Mouse (Mus musculus) hindbrain, embryonic 12.5 days (tissue): ENCODE results near the gene Mrpl10. TPM values are rescaled to one million over a fixed set of nuclear protein-coding genes. Genes with fewer than 3 reads are reported as not detected.

Experiments used
- ATAC-seq: fragments of 200-750 bp; cut with Nextera tagmentation; 2 replicates; pipeline ENCODE4 v1.8.0; 2017; ENCODE audit warnings: moderate TSS enrichment; ENCODE audit not compliant: low FRiP score
- H3K27ac ChIP-seq: fragments of 300-500 bp; sonication (generic); 2 replicates; pipeline ENCODE4 v1.5.1; 2016; ENCODE audit warnings: mild to moderate bottlenecking
- H3K27me3 ChIP-seq: fragments of 300-500 bp; sonication (generic); 2 replicates; pipeline ENCODE4 v1.6.1; 2016; ENCODE audit warnings: mild to moderate bottlenecking
- H3K36me3 ChIP-seq: fragments of 300-500 bp; sonication (generic); 2 replicates; pipeline ENCODE4 v1.6.1; 2016; ENCODE audit warnings: mild to moderate bottlenecking
- H3K4me1 ChIP-seq: fragments of 300-500 bp; sonication (generic); 2 replicates; pipeline ENCODE4 v1.6.1; 2016
- H3K4me2 ChIP-seq: fragments of 300-500 bp; sonication (generic); replicated peaks from 2 replicates; pipeline ENCODE4 v1.6.1; 2016; ENCODE audit warnings: mild to moderate bottlenecking
- H3K4me3 ChIP-seq: fragments of 300-500 bp; sonication (generic); 2 replicates; pipeline ENCODE4 v1.5.1; 2016; ENCODE audit warnings: mild to moderate bottlenecking
- H3K9ac ChIP-seq: fragments of 300-500 bp; sonication (generic); 2 replicates; pipeline ENCODE4 v1.6.1; 2016; ENCODE audit warnings: mild to moderate bottlenecking, moderate library complexity
- H3K9me3 ChIP-seq: fragments of 300-500 bp; sonication (generic); replicated peaks from 2 replicates; pipeline ENCODE4 v1.6.1; 2016; ENCODE audit warnings: mild to moderate bottlenecking
- WGBS: fragments of 180-500 bp; shearing (Covaris S2); methylation state at CpG from one replicate; pipeline ENCODE4 v1.1.7; 2016; 5-methylcytosine and 5-hydroxymethylcytosine counted together
- polyA plus RNA-seq: library from polyadenylated mRNA; unstranded; fragments of >200 nt; fragmentation: Nextera tagmentation; extraction: Ambion mirVana; gene quantifications from 2 replicates; pipeline ENCODE4 v1.2.1, GENCODE M21; 2016

Mrpl10 gene
- 64.8 and 70.1 TPM in 2 replicates for polyA plus RNA-seq

DNA sequence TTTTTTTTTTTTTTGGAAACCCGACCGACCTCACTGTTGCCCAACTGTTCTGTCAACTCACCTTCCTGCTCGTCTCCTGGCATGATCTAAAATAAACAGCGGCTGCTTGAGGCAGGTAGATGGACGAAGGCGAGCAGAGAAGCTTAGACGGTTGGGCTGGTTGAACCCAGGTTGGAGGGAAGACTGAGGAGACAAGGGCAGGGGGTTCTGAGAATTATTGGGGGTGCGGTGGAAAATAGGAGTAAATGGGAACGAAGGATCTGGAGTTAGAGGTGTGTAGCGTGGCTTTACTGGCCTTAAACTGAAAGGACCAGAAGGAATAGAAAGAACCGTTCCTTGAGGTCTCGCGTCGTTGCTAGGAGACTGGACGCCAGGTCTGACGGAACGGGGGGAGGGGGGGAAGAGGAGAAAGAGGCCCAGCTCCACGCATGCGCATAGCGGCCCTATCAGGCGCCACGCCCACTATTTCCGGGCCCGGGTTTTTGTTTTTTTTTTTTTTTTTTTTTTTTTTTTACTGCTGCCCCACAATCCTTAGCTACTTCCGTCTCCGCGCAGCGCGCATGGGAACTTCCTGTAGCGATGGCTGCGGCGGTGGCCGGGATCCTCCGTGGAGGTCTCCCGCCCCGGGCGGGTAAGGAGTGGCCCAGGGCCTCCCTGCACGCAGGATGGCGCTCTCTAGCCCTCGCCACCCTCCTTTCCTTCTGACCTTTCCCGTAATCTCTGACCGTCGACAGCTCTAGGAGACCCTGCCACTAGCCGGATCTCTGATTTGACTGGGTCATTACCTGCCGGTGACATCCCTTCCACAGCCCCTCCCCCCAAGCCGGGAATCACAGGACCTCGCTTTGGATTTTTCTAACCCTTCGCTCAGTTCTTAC, at the start of gene Mrpl10, which contains the start of gene Lrrc46:
Mrpl10 (plus strand) TSS at position 539 of the 878 bp plus-strand sequence.
Lrrc46 (minus strand) TSS at position 386 of the 878 bp plus-strand sequence.
- ATAC-seq: peak; percentile 89
- under 1% methylated on average over 44 of the region's 48 CpGs for WGBS
- peak within 1 kb of the TSS; percentile 89 for H3K9ac ChIP-seq
- H3K9me3 ChIP-seq: no peaks in the 10 kb centered on the region
- H3K4me2 ChIP-seq: peak within 1 kb of the TSS; percentile 81
- H3K4me3 ChIP-seq: peak within 1 kb of the TSS; percentile 82
- peaks cover 15% of the 10 kb centered on the region; the same call in 1 of the 2 replicates for H3K36me3 ChIP-seq
- no peaks in the 10 kb centered on the region for H3K27me3 ChIP-seq
- peak within 1 kb of the TSS; percentile 83 for H3K27ac ChIP-seq
- peaks cover 14% of the 10 kb centered on the region for H3K4me1 ChIP-seq

DNA sequence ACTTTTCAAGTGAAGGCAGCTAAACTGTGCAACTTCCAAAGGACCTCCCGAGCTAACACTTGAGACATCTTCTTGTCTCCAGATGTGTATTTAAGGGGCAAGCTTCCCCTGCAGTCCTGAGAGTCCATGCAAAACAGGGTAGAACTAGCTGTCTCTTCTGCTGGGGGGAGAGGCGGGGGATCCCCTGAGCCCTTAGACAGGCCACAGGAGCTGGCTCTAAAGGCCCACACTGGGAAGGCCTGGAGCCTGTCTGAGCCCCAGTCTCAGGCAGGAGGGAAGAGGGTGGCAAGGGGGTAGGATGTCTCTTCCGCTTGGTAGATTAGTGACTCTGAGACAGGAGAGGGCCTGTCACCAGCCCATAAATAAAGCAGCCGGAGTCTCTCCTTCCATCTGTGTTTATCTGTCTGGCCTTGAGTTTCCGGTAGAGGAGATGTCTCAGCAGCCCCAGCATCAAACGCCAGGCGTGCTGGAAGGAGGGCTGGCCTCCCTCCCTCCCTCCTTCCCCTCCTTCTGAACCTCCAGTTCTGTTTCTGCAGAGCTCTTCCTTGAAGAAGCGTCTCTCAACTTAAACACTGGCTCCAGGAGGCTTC, 48.5 kb upstream of the Mrpl10 start:
- no peaks in the 10 kb centered on the region for H3K9me3 ChIP-seq
- no peak overlapping the region for H3K4me3 ChIP-seq
- ATAC-seq: no peak
- no peak overlapping the region for H3K4me2 ChIP-seq
- H3K27me3 ChIP-seq: peaks cover 28% of the 10 kb centered on the region
- no peak overlapping the region for H3K9ac ChIP-seq
- peaks cover 26% of the 10 kb centered on the region for H3K4me1 ChIP-seq
- WGBS: 47% methylated on average over 8 of the region's 8 CpGs
- no peaks in the 10 kb centered on the region for H3K36me3 ChIP-seq
- H3K27ac ChIP-seq: no peak overlapping the region

DNA sequence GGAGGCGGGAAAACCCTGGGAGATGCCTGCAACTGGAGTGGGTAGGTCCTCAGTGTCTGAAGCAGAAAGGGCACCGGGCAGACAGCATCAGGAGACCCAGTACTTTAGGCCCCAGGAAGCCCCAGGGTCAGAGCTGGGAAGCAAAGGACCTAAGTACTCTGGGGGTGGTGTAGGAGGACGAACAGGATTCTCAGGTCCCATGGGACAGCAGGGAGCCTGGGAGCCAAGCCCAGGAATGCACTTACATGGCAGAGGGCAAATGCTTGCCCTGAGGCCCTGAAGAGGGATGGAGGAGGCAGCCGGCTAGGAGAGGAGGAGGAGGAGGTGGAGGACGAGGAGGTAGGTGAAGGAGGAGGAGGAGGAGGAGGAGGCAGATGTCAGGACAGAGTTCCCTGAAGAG, 46.3 kb upstream of the Mrpl10 start:
- ATAC-seq: no peak
- no peaks in the 10 kb centered on the region for H3K36me3 ChIP-seq
- peaks cover 33% of the 10 kb centered on the region; the same call in 1 of the 2 replicates for H3K27me3 ChIP-seq
- no peak overlapping the region for H3K4me2 ChIP-seq
- H3K9me3 ChIP-seq: no peaks in the 10 kb centered on the region
- no peak overlapping the region for H3K27ac ChIP-seq
- H3K4me1 ChIP-seq: peaks cover 19% of the 10 kb centered on the region
- H3K9ac ChIP-seq: no peak overlapping the region
- no peak overlapping the region for H3K4me3 ChIP-seq
- WGBS: 14% methylated on average over 5 of the region's 5 CpGs

DNA sequence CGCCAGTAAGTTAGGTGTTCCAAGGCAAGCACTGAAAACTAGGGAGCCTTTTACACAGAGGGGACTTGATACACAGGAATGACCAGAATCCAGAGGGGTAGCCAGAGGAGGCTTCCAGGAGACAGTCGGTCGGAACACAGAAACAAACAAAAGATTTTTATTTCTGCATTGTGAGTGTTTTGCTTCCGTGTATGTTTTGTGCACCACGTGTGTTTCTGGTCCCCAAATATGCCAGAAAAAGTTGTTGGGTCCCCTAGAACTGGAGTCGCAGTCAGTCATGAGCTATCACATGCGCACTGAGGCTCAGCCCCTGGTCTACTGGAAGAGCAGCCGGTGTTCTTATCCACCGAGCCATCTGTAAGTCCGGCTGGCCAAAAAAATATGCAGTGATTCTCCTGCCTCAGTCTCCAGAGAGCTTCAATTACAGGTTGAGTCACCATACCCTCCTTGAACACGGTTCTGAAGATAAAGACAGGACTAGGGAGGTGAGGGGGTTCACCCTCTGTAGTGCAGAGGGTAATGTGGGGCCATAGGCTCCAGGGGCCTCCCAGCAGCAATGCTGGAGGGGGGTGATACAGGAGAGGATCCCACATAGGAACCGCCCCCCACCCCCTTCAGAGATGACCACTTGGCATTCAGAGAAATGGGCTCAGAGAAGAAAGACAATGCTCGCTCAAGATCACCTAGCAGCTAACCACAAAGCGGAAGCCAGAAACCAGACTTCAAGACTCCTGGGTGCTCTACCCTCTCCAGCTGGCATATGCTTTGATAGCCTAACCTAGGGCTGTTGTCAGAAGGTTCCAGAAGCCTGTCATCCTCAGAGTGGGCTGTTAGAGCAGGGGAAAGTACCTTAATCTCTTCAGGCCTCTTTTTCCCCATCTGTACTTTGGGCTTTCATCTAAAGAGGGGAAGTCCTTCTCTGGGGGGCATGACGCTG, 45.3 kb upstream of the Mrpl10 start:
- Histone ChIP-seq H3K36me3 (no peaks in the 10 kb centered on the region), H3K9ac (no peak overlapping the region), H3K4me1 (peaks cover 19% of the 10 kb centered on the region), H3K9me3 (no peaks in the 10 kb centered on the region), H3K27me3 (peaks cover 34% of the 10 kb centered on the region), H3K27ac (no peak overlapping the region), H3K4me3 (no peak overlapping the region), H3K4me2 (no peak overlapping the region)
- no peak for ATAC-seq
- 73% methylated on average over 15 of the region's 15 CpGs for WGBS

DNA sequence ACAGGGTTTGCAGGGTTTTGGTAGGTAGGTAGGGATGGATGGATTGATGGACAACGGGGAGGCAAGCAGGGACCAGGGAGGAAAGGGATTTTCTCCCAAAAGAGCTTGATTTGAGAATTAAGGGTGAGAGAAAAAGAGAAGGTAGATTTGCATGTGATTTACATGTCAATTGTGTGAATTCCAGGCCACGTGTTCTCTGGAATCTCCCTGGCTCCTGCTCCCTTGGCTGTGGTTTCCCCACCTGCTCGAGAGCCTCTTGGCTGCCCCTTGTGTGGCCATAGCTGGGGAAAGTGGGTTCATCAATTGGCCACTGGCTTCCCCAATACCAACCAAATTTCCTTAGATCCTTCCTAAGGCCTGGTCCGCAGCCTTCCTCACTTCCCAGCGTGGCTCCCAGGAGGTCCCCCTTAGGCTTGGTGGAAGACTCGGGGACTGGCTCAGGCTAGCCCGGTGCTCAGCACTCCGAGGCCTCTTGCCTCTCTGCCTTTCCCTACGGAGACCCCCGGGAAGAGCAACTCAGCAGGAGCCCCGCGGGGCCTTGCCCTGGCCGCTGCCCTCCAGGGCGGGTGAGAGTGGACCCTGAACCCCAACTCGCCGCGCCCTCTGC, 44.5 kb upstream of the Mrpl10 start:
- ATAC-seq: 0 out of 2 replicates have a peak, but pooled peaks have one; percentile 38
- peak overlapping the region; percentile 23; the same call in 1 of the 2 replicates for H3K27ac ChIP-seq
- H3K9me3 ChIP-seq: no peaks in the 10 kb centered on the region
- no peaks in the 10 kb centered on the region for H3K36me3 ChIP-seq
- peaks cover 19% of the 10 kb centered on the region for H3K4me1 ChIP-seq
- peak overlapping the region; percentile 61 for H3K9ac ChIP-seq
- H3K4me2 ChIP-seq: peak overlapping the region; percentile 65
- WGBS: 8% methylated on average over 17 of the region's 17 CpGs
- H3K4me3 ChIP-seq: peak overlapping the region; percentile 34
- H3K27me3 ChIP-seq: peaks cover 39% of the 10 kb centered on the region

DNA sequence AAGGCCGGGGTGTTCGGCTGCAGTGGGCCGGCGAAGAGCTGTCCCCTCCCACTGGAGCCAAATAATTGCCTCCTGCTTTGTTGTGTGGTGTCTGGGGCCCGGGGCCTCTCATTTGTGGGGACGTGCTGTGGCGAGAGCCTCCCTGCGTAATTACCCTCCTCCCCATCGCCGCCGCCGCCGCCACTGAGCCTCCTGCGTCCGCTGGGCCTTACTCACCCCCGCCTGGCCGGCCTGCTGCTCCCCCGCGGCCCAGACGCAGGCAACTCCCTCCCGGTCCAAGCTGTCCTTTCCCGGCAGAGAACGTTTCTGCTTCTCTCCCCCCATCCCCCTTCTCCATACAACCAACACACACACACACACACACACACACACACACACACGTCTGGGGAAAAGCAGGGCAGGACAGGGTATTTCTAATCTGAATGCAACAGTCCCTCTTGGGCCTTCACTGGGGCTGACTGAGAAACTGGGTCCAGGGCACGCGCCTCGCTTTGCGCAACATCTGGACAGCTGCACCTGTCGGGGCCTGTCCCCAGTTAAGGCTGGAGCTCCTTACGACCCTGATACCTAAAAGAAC, 43.9 kb upstream of the Mrpl10 start:
- peaks cover 19% of the 10 kb centered on the region for H3K4me1 ChIP-seq
- 3% methylated on average over 30 of the region's 30 CpGs for WGBS
- H3K36me3 ChIP-seq: no peaks in the 10 kb centered on the region
- peak overlapping the region; percentile 65 for H3K4me2 ChIP-seq
- peak; percentile 32; the same call in 1 of the 2 replicates for ATAC-seq
- H3K9me3 ChIP-seq: no peaks in the 10 kb centered on the region
- H3K4me3 ChIP-seq: peak overlapping the region; percentile 34
- peak overlapping the region; percentile 23; the same call in 1 of the 2 replicates for H3K27ac ChIP-seq
- peak overlapping the region; percentile 61 for H3K9ac ChIP-seq
- H3K27me3 ChIP-seq: peaks cover 42% of the 10 kb centered on the region

DNA sequence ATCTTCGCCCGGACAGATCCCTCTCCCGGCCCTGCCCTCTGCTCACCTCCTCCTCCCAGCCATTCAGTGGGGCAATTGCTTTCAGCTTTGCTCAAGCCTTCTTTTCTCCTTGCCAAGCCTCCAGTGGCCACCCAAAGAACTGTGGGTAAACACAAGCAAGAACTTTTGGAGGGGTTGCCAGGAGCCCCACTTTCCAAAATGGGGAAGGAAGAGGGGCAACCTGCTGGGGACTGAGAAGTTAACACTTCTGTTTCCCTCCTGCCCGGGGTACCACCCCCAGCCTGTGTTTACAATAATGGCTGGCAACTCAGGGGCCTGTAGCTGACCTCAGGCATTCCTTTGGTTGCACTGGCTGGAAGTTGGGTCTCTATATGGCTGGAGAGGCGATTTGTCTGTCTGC, 38.2 kb upstream of the Mrpl10 start:
- WGBS: 27% methylated on average over 5 of the region's 5 CpGs
- peaks cover 31% of the 10 kb centered on the region for H3K27me3 ChIP-seq
- H3K4me2 ChIP-seq: no peak overlapping the region
- no peak overlapping the region for H3K9ac ChIP-seq
- H3K9me3 ChIP-seq: no peaks in the 10 kb centered on the region
- no peak overlapping the region for H3K27ac ChIP-seq
- H3K36me3 ChIP-seq: no peaks in the 10 kb centered on the region
- ATAC-seq: no peak
- H3K4me1 ChIP-seq: no peaks in the 10 kb centered on the region; the same call in 1 of the 2 replicates
- H3K4me3 ChIP-seq: no peak overlapping the region

DNA sequence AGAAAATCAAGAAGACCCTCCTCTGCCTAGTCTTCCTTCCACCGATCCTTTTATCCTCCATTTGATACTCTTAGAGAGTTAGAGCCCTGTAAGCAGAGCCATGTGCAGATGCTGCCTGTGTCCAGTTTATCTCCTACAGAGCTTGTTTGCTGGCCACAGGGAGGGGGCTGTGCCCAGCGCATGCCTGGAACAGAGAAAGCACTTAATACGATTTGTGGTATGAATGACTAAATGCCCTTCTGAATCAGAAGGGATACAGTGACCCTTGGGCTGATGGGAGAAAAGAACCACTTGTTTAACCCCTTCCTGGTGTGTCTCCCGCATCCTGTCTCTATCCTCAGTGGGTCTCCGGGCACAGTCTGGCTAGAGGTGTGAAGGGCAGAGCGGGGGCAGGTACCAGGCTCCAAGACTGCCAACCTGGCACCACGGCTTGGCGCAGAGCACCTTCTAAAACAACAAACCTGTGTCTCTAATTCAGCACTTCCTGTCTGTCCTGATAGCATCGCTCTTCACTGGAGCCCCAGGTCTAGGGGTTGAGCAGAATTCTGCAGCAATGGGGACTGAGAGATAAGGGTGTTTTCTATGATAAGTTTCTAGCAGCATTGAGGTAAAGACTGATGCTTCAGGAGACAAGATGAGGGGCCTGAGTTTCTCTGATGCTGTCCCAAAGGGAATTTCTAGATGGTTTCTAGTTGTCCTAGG, 34.1 kb upstream of the Mrpl10 start:
- Histone ChIP-seq H3K27me3 (peaks cover 34% of the 10 kb centered on the region), H3K27ac (no peak overlapping the region), H3K36me3 (no peaks in the 10 kb centered on the region), H3K4me1 (no peaks in the 10 kb centered on the region; the same call in 1 of the 2 replicates), H3K9ac (no peak overlapping the region), H3K9me3 (no peaks in the 10 kb centered on the region), H3K4me3 (no peak overlapping the region), H3K4me2 (no peak overlapping the region)
- ATAC-seq: no peak
- WGBS: 73% methylated on average over 9 of the region's 9 CpGs

DNA sequence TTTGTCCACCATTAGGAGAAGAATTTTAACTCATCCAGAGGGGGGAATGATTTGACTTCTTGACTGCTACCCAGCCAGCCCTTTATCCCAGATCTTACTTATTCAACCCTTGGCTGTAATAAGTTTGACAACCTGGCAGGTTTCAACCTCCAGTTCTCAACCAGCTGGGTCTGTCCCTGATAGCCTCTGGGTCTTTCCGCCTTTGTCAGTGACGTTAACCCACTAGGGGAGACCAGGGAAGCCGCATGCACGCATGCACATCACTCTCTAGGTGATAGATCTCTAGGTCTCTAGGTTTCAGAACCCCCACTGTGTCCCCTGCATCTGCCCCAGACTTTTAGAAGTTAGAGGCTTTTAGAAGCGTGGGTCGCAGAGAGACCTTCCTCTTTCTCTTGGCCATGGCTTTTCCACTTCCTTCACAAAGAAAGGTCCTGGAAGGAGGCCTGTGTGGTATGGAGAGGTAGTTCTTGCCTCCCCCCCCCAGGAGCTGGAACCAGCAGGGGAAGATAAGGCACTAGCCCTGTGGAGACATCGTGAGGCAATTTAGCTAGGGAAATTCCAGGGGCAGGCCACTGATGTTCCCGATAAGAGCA, 32.1 kb upstream of the Mrpl10 start:
- Histone ChIP-seq H3K4me2 (no peak overlapping the region), H3K9ac (no peak overlapping the region), H3K9me3 (no peaks in the 10 kb centered on the region), H3K27ac (no peak overlapping the region), H3K4me1 (no peaks in the 10 kb centered on the region), H3K4me3 (no peak overlapping the region), H3K36me3 (no peaks in the 10 kb centered on the region), H3K27me3 (peaks cover 52% of the 10 kb centered on the region)
- WGBS: 55% methylated on average over 8 of the region's 8 CpGs
- no peak for ATAC-seq

DNA sequence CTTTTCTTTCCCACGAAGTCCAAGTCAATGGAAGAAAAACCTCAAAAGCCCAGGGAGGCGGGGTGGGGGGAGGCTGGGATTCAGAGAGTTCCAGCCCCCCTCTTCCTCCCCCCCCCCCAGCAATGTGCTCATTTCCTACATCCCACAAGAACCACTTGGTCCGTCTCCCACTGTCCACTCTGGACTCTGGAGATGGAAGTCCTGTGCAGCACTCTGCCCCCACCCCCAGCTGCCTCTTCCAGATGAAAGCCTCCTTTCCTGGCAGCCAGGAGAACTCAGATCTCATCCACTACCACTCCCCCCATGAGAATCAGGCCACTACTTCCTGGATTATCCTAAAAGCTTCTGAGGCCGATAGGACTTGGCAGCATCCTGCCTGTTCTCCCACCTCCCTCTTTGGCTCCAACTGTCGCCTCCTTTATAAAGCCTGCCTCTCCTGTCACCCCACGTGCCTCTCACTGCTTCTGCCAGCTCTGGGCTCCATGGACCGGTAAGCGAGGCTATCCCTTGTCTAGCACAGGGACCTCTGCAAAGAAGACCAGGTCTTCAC, 28.2 kb upstream of the Mrpl10 start, which contains the start of gene Sp6:
Sp6 (plus strand) TSS at position 274 of the 550 bp plus-strand sequence.
- Histone ChIP-seq H3K4me3 (no peak within 1 kb of the TSS), H3K36me3 (no peaks in the 10 kb centered on the region), H3K9ac (no peak within 1 kb of the TSS), H3K4me1 (peaks cover 4% of the 10 kb centered on the region; the same call in 1 of the 2 replicates), H3K27ac (no peak within 1 kb of the TSS), H3K4me2 (no peak within 1 kb of the TSS), H3K9me3 (no peaks in the 10 kb centered on the region), H3K27me3 (peaks cover 79% of the 10 kb centered on the region)
- 26% methylated on average over 7 of the region's 8 CpGs for WGBS
- ATAC-seq: no peak
